Mouse (Mus musculus): ENCODE measurements around the gene Plxnd1.

DNA sequence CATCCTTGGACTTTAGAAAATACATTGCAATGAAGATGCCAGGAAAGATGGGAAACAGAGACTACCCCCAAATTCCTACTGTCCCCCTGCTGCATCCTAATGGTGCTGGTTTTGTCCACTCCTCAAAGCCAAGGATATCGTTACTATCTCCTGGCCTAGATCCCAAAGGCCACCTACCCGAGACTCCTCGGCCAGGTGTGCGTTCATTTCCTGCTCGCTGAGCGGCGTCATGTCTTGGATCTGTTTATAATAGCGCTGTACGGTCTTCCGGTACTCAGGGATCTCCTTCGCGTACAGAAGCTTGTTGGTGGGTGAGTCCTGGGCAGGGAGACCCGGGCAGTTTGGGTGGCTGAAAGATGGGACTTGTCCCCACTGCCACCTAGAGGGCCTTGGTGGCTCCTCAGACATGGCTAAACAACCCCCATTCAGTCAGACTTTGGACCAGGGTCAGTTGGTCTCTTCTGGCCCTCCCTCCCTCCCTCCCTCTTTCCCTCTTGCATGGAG, 38.3 kb downstream of the Plxnd1 start:
- no peak for TF ChIP-seq POLR2A (IDR thresholded peaks at IDR 0.05; ENCODE audit: low read depth, low read length)
- no peak for TF ChIP-seq CTCF (IDR thresholded peaks at IDR 0.05; ENCODE audit: extremely low read depth, insufficient read length, insufficient replicate concordance, low read depth, low read length)

All from small intestine, adult 2 months (tissue).